Mouse (Mus musculus) gastrocnemius, postnatal 4 days (tissue): ENCODE measurements around the gene Metrn. TPM values are rescaled to one million over a fixed set of nuclear protein-coding genes. Genes with fewer than 3 reads are reported as not detected.
A peak's percentile ranks its signal among the peaks of the same experiment; 100 is the strongest.

Source experiments
- DNase-seq, 2 experiments: peaks; one replicate each; pipeline ENCODE4 v3.0.0; 2021 to 2022; ENCODE audit warnings: low spot score in 2 of 2, mixed read lengths in 2 of 2
- total RNA-seq, 2 experiments: library from RNA; stranded (reverse); gene quantifications; 2 replicates each; pipeline ENCODE4 v1.2.3; 2021

The Metrn gene
- total RNA-seq, 2 experiments from 2014 or later, result 46.3 to 51.6 TPM

DNA sequence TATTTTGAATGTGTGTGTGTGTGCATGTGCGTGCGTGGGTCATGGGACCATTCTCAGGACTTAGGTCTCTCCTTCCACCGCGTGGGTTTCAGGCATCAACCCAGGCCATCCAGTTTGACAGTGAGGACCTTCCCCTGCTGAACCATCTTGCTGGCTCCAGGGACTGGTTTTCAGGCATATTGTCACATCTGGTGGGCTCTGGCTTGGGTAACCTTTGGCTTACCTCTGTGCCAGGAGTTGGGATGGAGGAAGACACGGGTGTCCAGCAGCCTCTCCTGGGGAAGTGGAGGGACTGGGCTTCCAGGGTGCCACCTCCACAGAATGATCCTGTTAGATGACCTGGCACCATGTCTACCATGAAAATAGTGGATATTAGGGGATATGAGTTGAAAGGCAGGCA, 19.0 kb downstream of the Metrn start:
- DNase-seq, result no peak

DNA sequence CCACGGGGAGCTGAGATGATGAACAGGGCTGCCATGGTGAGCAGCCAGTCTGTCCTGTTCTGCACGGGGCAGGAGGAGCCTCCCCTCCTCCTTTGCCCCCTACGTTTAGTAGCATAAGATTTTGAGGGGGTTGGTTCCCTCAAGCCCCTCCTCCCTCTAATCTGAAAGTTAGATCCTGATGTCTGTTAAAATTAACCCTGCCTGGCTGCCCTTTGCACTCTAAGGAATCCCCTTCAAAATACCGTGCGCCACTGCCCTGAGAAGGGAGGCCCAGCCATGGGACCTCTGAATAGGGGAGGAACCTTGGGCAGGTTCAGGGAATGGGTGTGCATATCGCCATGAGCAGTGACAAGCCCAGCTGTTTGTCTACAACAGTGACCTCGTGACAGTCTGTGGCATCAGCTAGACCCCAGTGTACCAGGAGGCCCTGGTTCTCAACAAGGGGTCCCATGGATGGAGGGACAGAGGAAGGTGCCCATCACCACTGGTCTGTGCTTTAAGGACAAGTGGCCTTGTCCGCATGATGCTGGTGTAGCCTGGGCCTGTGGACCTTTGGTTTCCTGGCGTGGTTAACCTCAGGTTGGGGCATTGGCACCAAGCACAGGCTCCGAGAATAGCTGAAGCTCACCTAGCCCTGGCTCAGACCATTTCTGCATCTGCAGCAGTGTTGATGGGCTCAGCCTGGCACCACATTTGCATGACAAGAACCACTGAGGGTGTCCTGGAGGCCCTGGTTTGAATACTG, 21.4 kb downstream of the Metrn start:
- DNase-seq, result no peak

DNA sequence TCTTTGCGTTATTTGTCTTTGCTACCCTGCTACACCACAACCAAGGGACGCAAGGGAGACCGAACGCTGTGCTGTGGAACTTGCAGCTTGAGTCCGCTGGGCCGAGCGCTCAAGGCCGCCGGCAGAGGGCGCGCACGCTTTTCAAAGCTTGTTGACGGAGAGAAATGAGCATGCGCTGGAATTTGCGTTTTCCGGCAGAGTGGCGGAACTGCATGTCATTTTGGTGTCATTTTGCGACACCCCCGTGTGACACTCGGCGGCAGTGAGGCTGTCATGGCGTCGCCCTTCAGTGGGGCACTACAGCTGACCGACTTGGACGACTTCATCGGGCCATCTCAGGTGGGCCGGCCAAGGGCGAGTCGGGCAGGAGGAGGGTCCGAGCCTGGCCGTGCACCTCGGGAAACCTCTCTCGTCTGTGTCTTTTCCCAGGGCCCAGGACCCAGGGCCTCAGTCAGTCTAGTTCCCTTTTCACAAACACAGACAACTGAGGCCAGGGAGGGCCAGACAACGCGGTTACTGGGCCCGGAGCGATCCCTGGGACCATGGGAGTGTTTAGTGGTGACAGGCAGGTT, 23.3 kb downstream of the Metrn start, which contains the start of gene Narfl:
TSS of gene Narfl (plus strand) at position 228 of the 572 bp plus-strand sequence.
- DNase-seq, result peak; percentile 96 to 97

DNA sequence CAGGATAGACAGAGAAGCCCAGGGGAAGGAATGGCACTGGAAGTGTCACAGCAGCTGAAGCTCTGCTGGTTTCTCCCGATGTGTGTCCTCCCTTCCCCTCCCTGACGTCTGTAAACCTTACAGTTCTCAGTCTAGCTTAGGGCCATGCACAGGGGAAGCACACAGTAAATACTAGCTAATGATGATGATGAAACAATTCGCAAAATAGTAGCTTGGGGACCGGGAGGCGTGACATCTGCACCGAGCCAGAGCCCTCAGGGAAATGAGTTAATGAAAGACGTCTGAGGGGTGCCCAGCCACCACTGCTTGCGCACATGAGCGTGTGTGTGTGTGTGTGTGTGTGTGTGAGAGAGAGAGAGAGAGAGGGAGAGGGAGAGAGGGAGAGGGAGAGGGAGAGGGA, 27.6 kb downstream of the Metrn start:
- DNase-seq, result no peak

DNA sequence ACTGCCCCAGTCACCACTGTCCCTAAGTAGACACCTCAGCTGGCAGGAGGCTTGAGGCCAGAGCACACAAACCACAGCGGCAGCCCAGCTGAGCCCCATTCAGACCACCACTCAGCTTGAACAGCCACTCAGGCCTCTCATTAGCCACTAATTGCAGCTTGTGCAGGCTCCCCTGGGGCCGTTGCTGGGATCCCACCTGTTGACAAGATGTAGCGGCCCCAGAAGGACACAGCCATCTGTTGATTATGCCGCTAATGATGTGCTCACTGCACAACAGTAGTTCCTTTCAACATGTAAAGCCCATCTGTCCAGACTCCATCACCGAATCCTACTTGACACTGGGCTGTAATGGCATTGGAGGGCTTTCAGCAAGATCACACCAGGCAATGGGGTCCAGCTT, 31.1 kb downstream of the Metrn start:
- DNase-seq, result no peak

DNA sequence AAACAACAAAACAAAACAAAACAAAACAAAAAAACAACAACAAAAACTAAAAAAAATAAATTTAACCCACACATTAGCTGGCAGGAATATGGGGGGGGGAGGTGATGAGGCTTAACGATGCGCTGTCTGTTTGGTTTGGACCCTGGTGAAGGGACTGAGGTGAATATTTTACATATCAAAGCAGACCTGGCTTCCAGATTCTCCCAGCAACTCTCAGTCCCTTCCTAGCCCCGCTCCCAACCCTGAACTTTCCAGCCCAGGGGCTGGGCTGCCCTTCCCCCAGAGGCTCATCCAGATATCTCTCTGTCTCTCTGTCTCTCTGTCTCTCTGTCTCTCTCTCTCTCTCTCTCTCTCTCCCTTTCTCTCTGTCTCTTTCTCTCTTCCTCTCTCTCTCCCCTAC, 34.3 kb downstream of the Metrn start:
- no peak for DNase-seq

DNA sequence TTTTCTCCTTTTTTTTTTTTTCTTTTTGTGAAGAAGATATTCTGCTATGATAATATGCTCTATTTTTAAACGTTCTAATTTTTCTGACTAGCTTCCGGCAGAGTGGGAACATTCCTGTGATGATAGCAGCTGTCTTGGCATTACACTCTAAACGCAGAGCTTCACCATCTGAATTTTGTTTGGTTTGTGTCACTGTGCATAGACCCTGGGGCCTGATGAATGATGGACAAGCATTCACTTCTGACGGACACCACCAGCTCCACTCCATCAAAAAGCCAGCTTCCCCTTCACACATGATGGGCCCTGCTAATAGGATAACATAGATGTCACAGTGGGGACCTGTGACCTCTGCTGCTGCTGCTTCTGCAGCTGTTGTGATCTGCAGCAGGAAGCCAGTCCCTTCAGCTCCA, 35.4 kb downstream of the Metrn start:
- no peak for DNase-seq

DNA sequence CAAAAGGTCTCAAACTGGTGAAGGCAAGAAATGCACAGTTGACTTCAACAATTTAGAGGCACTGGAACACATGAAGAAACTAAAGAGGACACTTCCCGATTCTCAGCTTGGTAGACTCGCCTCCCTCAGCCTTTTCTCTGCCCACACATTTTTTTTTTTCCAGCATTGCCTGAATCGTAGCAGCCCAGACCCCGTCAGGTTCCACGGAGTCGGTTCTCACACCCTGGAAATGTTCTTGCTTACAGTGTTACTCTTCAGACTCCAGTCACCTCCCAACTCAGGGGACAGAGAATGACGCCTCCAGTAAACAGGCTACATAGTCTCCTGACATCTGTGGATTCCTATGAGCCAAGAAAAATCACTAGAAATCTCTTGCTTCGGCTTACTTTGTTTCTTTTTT, 36.8 kb downstream of the Metrn start:
- DNase-seq, result no peak

DNA sequence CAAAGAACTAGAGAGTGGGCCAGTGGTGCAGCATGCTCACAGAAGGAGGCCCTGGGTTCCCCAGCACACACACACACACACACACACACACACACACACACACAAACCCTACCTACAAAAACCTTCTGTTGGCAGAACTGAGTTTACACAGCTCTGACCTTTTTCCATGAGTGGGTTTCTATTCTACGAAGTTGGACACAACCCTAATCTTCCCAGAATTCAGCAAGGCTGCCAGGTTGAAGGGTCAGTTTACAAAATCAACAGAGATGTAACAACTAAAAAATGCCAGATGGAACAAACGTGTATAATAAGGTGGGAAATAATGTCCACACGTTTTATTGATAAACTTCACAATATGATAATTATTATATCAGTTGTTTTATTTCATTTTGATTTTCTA, 39.2 kb downstream of the Metrn start:
- DNase-seq, result no peak

DNA sequence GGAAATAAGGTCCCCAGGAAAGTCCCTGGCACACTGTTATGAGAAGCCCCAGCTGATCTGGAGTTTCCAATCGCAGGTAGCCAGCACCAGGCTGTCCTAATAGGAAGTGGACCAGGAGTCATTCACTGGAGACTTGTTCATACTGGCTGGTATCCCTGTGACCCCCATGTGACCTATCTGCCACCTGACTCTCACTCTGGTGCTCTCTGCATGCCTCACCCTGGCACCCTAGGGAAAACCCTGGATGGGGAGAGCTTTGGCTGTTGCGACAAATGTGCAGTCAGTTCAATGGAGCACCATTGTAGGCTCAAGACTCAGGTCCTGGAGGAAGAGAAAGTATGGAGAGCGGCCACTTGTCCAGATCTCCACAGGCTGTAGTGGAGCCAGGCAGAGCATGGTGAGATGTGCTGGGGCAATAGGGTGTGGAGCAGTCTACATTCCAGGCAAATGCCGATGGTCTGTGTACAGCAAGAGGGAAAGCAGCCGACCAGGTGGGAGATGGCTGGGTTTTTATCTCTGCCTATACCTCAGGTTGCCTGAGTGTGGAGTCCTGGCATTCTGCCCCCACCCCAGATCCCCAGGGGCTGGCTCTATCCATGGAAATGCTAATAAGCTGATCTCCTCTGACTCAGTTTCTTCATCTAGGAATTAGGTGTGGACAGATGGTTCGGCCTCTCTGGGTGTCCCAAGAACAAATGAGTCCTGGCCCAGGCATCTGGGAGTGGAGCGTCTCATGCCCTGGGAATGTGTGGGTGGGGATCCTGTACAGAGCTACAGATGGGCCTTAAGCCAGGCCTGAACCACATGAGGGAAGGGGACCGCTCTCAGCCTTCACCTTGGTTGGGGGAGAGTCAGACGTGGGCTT, 40.3 kb downstream of the Metrn start:
- DNase-seq, result no peak

DNA sequence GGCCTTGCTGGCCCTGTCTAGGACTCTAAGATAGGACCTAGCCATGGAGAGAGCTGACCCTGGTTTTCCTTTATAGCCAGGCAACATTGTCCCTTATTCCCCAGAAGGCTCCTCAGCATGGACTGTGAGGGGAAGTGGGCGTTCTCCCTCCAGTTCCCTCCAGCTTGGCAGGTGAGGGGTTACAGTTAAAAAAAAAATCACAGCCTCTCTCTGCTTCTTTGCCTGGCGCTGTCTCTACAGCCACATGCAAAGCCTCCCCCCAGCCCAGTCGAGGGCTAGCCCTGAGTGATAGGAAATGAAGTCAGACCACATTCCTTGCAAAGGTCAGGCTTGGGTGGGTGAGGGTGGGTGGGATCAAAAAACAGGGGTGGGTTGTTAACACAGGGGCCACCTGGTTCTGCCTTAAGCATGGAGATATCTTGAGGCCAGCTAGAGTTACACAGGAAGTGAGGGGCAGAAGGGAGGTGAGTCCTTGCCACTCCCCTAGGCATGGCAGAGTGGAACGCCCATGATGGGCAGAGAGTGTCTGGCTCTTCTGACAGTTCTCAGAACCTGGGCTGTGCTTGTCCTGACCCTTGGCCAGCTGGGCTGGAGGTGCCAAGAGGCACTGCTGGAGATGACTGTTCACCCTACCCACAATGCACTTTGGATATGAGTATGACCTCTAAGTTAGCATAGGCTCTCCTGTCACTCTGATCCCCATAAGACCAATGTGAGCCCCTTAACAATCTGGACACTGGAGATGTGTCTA, 41.1 kb downstream of the Metrn start:
- DNase-seq, result no peak

DNA sequence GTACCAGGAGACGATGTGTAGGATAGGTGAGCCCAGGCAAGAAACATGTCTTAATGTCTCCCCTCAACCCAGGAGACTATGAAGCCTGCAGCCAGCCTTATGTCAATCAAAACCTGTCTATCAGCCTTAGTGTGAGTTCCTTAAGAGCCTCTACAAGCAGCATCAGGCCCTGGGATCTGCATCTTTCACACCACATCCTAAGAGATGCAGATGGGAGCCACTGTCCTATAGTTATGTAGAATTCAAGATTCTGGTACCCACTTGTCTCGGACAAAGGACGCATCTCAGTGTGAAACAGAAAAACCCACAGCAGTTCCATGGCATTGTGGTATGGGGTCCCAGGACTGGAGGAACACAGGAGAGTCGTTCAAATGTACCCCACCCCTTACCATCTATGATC, 41.9 kb downstream of the Metrn start:
- no peak for DNase-seq

DNA sequence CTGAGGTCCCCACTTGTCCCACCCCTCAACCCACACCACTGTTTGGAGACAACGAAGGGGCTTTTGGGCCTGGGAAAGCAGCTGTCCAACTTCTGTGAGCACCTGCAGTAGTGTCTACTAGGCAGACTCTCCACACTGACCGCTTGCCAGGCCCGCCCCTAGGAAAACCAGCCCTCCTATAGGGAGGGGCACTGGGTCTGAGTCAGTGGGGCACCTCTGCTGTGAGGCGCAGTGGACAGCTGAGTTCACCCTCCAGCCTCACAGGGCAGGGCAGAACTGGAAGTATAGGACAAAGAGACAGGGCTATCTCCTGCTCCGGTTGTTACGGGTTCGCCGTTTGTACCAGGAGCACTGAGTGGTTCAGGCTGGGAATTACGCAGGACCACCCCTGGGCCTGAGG, 42.7 kb downstream of the Metrn start, which contains the start of gene Msln:
TSS of gene Msln (minus strand) at position 138 of the 400 bp plus-strand sequence.
- DNase-seq, result no peak

DNA sequence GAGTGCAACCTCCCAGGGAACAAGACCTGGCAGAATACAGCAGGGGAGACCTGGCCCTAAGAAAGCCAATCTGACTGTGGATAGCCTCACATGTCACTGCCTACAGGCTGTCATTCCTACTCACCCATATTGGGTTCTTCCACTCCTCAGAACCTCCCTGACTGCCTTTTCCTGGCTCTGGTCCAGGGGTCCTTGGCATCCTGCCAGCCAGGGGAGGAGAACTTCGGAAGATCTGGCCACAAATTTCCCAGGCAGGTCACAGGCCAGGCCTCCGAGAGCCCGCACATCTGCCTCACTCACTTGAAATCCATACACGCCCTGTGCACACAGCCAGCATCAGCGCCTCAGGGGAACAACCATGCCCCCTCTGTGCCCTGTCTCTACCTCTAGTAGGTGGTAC, 45.5 kb downstream of the Metrn start:
- DNase-seq, result peak; percentile 46 to 57

DNA sequence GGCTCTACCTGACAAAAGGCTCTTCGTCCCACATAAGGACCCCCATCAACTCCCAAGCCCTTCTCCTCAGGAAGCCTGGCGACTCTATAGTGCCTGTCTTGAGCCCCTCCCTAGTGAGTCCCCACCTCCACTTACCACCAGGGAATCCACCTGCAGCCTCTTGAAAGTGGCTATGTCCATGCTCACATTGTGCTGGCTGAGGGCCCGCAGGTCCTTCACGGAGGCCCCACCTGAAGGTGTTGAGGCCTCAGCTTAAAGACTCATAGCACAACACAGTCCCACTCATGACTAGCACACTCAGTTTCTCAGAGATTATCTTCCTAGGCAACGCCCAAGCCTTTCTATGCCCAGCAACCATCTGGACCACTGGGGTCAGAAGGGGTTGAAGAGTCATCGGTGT, 47.6 kb downstream of the Metrn start:
- DNase-seq, result no peak

DNA sequence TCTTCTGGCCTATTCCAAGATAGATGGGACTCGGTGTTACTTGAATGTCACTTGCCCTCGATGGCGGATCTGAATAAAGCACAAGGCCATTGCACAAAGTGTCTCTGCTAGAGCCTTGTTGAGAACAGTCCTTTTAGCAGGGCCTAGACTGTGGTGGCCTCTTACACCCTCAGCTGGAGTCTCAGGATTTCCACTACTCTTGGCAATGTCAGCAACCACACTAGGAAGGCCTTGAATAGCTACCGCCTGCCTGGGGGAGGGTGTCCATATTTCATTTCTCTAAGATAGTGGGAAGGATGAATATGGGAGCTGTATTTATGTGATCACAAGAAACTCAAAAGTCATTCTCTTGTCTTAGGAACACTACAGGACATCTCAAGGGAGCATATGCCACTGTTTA, 48.7 kb downstream of the Metrn start:
- no peak for DNase-seq

DNA sequence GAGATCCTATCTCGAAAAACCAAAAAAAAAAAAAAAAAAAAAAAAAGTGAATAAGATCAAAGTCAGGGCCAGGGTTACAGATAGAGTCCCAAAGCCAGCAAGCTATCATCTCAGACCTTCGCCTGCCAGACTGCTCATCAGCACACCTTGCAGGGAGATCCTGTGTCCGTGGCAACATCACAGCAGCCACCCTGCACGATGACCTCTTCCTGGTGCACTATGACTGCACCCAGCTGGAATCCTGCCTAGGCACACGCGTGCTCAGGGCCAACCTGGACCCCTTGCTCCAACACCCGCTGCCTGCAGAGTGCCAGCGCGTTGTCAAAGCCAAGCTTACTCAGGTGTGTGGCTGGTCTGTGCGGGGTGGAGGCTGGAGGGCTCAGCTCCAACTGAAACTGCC, 52.6 kb downstream of the Metrn start:
- no peak for DNase-seq

DNA sequence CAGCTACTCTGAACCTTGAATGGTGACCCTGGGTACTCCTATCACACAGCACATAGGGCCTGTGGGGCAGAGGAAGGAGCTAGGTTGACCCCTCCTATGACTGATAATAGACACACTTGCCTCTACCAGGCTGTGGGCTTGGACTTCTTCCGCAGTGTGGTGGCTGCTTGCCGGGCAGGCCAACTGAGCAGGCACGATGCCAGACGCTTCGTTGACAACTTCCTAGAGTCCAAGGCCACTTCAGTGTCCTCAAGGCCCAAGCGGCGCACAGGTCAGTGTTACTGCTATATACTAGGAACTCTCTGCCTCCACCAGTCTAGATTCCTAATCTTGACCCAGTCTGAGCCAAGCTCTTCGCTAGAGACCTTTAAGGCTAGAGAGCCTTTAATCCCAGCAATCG, 53.1 kb downstream of the Metrn start:
- DNase-seq, result no peak
